Mouse (Mus musculus): ENCODE measurements around the gene Asna1.

Asna1 gene

DNA sequence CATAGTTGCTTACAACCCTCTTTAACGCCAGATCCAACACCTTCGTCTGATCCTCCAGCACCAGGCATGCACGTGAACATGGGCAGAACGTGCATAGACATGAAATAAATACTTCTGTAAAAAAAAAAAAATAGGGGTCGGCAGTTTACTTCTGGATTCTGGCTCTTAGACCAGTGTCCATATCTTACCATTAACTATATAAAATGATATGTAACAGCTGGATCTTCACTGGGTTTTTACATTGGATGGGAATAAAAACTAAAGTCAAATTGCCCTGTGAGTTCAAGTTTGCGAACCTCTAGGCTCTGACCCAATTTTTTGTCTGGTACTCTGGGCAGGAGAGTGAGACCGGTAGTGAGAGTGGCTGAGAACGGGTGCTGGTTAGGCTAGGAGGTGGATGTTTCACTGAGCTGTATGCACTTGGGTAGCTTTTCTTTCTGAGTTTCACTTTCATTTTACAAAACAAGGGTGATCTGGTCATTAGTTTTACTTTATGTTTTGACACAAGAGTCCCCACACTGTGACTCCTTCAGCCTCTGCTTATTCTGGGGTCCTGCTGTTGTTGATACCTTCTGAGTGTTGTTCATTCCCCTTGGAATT, 50.4 kb downstream of the Asna1 start:
- no peak for DNase-seq (ENCODE audit: low spot score)

DNA sequence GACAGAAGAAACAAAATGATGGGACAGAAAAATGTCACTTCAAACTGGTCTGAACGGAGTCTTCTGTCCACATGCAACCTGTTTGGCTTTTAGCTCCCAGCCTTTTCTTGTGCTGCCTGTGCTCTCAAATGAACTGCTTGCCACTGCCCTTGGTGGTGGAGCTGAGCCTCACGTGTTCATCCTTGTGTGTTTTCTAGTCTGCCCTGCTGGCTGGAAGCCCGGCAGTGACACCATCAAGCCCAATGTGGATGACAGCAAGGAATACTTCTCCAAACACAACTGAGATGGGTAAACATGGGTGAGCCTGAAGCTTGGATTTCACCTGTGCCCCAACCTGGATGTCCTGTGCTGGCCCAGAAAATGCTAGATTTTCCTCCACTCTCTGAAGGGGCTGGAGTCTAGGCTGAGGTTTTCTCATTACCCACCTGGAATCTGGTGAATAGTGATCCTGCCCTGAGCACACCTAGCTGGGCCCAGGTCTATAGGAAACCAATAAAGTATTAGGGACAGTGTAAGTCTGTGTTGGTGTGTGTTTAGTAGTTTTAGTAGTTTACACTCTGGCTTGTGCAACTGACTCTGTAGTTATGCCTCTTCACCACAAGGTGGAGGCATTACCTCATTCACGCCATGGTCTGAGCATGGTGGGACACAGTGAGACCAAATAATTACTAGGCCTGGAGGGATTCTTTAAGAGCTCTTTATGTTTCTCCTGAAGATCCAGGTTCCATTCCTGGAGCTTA, 51.1 kb downstream of the Asna1 start:
- no peak for DNase-seq (ENCODE audit: low spot score)

DNA sequence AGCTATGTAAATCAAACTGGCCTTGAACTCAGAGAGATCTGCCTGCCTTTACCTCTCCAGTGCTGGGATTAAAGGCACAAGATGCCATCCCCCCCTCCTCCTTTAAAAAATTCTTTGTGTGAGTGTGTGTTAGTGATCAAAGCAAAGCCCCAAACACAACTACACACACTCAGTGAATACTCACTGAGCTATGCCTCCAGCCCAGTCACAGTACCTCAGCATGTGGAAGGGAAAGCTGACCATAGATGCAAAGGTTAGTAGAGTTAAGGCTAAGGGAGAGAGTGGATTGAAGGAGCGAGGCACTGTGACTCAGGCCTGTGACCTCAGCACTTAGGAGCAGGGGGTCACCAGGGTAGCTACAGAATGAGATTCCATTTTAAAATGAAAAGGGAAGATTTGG, 52.0 kb downstream of the Asna1 start:
- DNase-seq (ENCODE audit: low spot score), result no peak

DNA sequence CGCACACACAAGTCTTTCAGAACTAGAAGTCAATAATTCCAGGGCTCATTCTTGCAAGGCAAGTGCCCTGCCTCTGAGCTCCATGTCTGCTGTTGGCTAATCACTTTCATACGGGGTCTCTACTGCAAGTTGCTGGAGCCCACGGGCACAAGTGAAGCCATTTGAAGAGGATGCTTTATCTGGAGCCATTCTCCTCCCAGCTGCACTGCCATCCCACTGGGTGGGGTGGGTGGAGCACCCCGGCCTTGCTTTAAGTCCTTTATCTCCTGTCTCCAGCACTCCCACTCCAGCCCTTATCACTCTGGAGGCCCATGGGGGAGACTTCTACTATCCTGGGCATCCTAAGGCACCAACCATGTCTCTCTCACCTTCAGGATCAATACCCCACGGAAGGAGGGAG, 54.2 kb downstream of the Asna1 start:
- no peak for DNase-seq (ENCODE audit: low spot score)

DNA sequence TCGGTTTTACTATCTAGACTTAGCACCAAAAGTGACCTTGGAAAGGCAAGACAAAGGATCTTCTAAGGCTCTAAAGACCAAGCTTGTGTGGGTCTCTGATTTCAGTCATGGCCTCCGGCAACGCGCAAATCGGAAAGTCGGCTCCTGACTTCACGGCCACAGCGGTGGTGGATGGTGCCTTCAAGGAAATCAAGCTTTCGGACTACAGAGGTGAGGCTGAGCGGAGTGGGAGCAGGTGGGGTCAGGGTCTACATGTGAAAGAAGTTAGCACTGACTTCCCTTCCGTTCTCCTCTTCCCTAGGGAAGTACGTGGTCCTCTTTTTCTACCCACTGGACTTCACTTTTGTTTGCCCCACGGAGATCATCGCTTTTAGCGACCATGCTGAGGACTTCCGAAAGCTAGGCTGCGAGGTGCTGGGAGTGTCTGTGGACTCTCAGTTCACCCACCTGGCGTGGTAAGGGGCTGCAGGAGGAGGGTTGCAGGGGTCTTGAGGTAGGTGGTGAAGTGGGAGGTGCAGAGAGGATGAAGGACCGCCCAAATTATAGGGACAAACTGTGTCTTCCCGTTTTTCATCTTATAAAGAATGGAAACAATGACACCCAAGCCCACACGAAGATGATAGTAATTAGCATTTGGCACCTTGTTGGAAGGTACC, 54.8 kb downstream of the Asna1 start:
- no peak for DNase-seq (ENCODE audit: low spot score)

DNA sequence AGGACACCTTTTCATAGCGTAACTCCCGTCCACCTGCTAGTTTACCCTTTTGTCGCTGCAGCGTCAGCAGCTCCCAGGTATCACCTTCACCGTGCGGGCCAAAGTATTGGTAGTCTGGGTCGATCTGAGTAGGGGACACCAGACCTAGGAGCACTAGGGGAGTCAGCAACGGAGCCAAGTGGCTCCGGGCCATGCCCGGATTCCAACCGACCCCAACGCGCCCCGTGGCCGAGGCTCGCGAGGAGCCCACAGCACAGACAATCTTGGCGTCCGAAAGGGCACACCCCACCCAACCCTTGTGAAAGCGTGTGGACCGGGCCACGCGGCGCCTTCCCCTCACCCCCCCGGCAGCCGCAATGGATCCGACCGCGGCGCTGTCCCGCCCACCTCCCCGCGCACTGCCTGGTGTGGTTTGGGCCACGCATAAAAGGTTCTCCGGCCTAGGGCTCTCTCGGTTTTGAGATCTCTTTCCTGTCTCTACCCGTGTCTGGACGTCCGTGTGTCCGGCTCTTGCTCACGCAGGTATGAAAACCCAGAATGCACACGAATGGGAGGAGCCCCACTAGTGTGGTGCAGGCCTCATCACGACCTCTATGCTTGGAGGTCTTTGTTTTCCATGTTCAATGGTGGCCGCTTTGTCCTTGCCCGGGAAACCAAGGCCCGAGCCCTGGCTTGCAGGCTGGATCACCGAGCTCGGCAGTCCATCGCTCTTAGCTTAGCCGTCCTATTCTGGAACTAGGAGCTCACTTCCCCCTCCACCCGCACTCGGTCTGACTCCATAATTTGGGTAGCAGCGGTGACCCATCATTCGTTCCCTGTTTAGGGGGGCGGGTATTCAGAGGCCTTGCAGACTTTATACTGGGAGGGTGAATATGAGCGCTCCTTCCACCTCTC, 55.6 kb downstream of the Asna1 start, which contains the start of the genes Gm49661, Prdx2 and Rnaseh2a:
TSS of gene Gm49661 (minus strand) at position 193 of the 894 bp plus-strand sequence.
TSS of gene Prdx2 (plus strand) at position 347 of the 894 bp plus-strand sequence.
TSS of gene Rnaseh2a (minus strand) at position 527 of the 894 bp plus-strand sequence.
- no peak for DNase-seq (ENCODE audit: low spot score)

DNA sequence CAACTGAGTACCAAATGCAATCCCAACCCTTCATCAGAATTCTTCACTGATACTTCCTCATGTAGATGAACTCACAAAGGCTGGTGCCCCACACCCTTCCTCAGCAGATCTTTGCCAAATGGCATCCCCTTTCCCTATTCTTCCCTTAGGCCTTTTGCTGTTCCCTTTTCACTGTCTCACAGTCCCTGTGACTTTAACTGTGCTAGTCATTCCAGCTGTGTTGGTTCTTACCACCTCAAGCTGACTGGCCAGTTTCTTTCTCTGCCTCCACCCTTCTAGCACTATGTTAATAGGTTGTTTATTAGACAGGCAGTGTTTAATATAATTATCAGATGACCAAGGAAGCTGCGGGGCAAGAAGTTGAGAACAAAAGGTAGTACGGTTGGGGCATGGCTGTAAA, 56.4 kb downstream of the Asna1 start:
- DNase-seq (ENCODE audit: low spot score), result no peak

Measured in ovary, postnatal 14 days (tissue).